Mouse (Mus musculus): ENCODE results near the gene Tdrd9. TPM values are rescaled to one million over a fixed set of nuclear protein-coding genes. Genes with fewer than 3 reads are reported as not detected.
"Not testable (repeated sequence)": the region's sequence is repeated elsewhere in the genome, so short reads cannot be mapped to it uniquely, and the experiment has no call there.

Tdrd9 gene
- total RNA-seq, 2 experiments from 2014 or later: not detected

DNA sequence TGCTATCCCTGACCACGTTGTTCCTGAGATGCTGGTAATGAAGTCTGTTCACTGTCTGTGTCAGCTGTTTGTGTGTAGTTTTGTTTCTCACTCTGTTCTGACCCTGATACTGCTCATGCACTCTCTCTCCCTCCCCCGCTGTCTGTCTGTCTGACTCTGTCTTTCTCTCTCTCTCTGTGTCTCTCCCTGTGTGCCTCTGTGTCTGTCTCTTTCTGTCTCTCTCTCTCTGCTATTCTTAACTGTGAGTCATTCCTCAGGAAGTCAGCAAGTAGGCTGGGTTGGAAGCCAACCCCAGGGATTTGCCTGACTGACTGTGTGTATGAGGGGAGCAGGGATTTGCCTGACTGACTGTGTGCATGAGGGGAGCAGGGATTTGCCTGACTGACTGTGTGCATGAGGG lies 51.9 kb downstream of the Tdrd9 start:
- ATAC-seq (replicated peaks; ENCODE audit: low FRiP score, low TSS enrichment, poor library complexity, severe bottlenecking): no peak

DNA sequence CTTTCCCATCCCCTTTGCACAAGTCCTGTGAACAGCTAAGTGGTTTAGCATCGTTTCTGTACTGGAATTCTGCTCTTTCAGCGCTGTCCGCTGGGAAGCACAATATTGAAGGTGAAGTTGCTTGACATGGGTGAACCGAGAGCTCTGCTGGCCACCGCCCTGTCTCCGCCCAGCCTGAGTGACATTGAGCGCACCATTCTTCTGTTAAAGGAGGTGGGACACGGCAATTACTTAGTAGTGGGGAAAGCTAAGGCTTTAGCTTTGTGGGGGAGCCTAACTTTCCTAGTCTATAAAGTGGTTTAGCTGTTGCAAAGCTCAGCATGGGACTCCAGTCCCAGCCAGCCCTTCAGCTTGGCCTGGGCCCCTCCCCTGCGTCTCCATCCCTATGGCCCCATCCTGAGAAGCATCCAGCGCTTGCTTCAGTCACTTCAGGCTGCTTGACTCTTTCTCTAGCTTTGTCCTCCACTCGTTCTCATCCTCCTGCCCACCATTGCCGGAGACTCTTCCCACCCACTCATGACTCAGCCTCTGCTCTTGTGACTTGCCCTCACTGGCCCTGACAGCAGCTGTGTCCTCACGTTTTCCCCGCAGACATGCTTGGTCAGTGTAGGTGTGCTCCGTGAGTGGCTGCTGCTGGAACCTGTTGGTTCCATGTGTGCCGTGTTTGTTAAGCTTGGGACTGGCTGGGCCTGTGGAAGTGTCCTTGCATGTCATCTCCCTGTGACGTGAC lies 53.4 kb downstream of the Tdrd9 start:
- no peak for ATAC-seq (replicated peaks; ENCODE audit: low FRiP score, low TSS enrichment, poor library complexity, severe bottlenecking)

DNA sequence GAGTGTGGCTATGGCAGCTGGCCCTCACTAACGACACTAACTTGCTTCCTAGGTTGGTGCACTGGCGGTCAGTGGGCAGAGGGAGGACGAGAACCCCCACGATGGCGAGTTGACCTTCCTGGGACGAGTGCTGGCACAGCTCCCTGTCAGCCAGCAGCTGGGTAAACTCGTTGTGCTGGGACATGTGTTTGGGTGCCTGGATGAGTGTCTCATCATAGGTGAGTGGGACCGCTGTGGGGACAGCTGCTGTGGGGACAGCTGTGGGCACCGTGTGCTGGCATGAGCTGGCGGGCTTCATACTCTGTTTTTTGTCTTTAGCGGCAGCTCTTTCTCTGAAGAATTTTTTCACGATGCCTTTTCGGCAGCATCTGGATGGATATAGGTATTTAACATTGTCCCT lies 54.1 kb downstream of the Tdrd9 start:
- no peak for ATAC-seq (replicated peaks; ENCODE audit: low FRiP score, low TSS enrichment, poor library complexity, severe bottlenecking)

DNA sequence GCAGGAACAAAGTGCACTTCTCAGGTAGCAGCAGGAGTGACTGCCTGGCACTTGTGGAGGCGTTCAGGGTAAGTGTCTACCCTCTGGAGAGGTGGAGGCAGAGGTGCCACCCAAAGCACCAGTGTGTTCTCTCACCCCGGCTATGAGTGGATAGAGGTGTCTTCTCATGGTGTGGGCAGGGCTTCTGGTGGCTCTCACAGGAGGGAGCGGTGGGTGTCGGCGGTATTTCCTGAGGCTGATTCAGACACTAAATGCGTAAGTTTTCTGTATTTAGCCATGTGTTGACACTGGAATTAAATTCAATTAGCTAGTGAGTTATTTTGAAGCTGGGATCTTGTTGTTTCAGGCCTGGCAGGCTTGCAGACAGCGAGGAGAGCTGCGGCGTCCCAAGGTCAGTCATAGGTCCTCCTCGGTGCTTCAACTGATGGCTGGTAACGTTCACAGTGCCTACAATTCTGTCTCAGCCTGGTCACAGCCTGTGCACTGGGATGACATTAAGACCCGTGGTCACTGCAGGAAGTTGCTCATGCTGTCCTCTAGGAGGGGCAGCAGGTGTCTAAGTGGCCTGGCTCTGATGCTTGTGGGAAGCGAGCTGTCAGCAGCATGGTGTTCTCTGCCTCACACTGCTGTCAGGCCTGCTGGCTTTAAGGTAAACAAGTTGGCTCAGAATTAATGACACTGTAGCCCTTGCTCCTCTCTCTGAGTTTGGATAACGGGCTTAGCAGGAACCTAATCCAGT lies 54.7 kb downstream of the Tdrd9 start:
- ATAC-seq (replicated peaks; ENCODE audit: low FRiP score, low TSS enrichment, poor library complexity, severe bottlenecking): no peak

DNA sequence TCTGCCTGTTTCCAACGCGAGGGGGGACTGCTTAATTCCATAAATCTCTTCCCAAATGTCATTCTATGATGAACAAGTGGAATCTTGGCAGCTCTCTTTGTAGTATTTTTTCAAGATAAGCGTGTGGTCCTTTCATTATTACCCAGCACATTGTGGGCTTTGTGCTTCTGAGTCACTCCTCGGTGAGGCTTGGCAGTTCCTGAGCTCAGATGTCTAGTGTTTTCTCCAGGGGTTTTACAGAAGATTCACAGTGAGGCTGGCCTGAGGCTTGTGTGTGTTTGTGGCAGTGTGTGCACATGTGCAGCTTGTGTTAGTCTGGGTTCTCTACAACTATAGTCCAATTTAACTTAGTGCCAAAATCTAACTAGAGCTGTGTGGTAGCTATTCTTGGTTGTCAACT lies 56.0 kb downstream of the Tdrd9 start:
- no peak for ATAC-seq (replicated peaks; ENCODE audit: low FRiP score, low TSS enrichment, poor library complexity, severe bottlenecking)

DNA sequence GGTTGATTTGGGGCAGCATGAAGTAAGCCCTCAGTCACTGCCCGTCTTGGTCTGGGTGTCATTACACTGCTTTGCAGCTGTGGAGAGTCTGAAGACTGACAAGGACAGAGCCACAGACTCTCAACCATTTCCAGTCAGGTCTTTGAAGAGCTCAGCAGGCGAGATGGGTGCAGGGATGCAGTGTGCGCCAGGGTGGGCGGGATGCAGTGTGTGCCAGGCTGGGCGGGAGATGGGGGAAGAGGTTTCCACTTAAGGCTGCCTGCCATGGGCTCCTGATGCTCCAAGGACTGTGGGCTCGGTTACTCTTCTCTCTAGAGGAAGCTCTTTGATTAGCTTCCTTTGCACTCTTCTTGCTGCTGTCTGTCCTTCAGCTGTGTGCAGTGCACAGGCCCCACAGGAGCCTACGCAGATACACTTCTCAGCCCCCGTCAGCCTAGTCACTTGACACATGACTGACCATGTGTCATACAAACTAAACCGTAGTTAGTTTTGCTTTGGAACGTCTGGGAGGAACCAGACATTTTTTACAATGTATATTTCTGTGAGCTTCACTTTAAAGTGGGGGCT lies 62.1 kb downstream of the Tdrd9 start:
- ATAC-seq (replicated peaks; ENCODE audit: low FRiP score, low TSS enrichment, poor library complexity, severe bottlenecking): no peak

DNA sequence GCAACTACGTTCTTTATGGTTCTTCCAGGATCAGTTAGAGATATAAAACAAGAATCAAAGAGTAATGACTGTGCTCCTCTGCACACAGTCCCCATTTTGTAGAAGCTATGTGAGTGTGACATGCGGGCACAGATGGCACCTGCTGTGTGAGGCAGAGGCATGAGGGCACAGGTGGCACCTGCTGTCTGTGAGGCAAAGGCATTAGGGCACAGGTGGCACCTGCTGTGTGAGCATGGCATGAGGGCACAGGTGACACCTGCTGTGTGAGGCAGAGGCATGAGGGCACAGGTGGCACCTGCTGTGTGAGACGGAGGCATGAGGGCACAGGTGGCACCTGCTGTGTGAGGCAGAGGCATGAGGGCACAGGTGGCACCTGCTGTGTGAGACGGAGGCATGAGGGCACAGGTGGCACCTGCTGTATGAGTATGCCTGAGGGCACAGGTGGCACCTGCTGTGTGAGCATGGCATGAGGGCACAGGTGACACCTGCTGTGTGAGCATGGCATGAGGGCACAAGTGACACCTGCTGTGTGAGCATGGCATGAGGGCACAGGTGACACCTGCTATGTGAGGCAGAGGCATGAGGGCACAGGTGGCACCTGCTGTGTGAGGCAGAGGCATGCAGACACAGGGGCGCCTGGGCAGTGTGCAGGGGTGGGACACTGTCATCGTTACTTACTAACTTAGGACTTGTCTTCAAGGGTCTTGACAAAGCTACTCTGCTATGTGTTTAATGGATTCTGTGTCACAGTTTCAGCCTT lies 64.2 kb downstream of the Tdrd9 start:
- ATAC-seq (replicated peaks; ENCODE audit: low FRiP score, low TSS enrichment, poor library complexity, severe bottlenecking): not testable (repeated sequence)

DNA sequence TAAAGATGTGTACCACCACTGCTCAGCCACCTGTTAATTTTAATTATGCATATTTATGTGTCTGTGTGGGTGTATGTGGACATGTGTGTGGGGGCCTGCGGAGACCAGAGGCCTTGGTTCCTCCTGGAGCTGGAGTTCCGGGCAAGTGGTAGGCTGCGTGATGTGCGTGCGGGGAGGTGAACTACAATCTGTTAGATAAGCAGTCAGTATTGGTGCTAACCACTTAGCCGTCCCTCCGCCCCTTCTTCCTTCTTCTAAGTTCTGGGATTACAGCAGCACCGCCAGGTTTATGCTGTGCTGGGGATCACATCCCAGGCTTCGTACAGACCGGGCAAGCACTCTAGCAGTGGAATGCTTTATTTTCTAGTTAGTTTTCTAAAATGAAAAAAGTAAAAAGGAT lies 67.1 kb downstream of the Tdrd9 start:
- no peak for ATAC-seq (replicated peaks; ENCODE audit: low FRiP score, low TSS enrichment, poor library complexity, severe bottlenecking)

DNA sequence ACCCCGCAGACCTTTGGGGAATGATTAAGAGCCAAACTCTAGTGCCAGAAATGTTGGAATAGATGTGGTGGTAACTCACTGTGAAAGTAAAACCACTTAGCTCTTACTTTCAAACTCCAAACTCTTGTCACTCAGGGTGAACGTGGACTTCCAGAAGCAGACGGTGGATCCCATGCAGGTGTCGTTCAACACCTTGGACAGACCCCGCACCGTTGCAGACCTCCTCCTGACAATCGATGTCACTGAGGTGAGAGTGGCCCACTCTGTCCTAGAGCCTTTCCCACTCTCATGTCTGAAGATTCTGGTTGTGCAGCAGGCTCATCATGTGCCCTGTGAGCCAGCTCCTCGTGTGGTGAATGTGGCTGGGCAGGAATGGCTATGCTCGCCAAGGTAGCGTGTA lies 67.8 kb downstream of the Tdrd9 start:
- ATAC-seq (replicated peaks; ENCODE audit: low FRiP score, low TSS enrichment, poor library complexity, severe bottlenecking): no peak

DNA sequence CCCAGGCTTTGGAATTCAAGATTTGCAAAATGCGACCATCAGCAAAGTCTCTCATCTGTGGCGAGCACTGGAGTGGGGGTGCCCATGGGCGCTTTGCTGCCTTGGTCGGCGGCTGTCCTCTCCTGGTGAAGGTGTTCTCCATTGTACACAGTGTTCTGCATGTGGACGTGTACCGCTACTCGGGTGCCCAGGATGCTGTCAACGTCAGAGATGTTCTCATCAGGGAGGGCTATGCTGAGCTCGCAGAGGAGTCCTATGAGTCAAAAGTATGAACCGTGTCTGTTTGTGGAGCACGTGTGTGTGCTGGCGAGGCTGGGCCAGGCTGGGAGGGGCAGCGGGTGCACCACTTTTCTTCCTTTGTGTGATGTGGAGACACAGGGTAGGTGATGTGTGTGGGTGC lies 71.3 kb downstream of the Tdrd9 start:
- no peak for ATAC-seq (replicated peaks; ENCODE audit: low FRiP score, low TSS enrichment, poor library complexity, severe bottlenecking)

DNA sequence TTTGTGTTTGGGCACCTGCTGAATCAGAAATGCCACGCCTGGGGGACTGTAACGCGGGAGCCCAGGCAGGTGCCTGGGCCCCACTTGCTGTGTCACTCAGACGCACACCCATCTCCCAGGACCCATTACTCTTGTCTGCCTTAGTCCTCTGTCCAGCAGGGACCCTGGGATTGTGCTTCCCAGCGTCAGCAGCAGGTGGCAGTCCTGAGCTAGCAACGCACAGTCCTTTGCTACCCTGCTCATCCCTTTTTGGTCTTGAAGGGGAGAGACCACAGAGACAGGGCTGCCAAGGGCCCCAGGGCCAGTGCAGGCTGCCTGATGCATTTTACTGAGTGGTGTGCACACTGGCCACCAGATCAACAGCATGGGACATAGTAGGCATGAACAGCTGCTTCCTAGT lies 106.3 kb downstream of the Tdrd9 start:
- peak; percentile 85 for ATAC-seq (replicated peaks; ENCODE audit: low FRiP score, low TSS enrichment, poor library complexity, severe bottlenecking)

DNA sequence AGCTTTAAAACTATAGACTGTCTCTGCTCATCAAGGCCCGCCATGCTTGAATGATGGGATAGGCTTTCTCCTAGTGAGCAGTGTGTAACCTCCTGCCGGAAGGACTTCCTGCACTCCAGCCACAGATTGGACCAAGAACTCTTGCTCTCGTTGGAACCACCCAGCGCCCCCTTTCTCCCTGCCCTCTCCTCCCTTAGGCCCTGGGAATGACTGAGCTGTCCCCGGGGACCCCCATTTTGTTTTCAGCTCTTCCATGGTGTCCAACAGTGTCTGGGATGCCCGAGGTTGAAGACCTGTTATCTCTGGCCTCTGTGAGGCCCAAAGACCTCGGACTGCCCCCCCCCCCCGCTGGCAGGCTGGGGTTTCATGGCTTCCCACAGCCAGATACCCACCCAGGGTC lies 108.6 kb downstream of the Tdrd9 start:
- no peak for ATAC-seq (replicated peaks; ENCODE audit: low FRiP score, low TSS enrichment, poor library complexity, severe bottlenecking)

DNA sequence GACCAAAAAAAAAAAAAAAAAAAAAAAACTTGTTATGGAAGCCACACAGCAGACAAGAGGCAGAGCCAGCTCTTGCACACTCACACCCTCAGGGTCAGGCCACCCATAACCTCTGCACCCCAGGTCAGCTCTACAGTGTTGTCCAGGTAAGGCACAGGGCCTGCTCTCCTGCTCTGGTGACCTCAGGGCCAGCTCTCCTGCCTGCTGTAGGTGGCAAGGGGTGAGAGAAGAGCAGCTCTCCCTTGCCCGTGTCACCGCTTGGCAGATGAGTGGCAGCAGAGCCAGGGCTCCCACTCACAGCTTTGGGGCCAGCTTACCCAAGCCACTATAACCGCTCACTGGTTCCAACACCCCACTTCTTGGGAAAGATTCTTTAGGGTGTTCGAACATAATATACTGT lies 109.6 kb downstream of the Tdrd9 start:
- ATAC-seq (replicated peaks; ENCODE audit: low FRiP score, low TSS enrichment, poor library complexity, severe bottlenecking): no peak

DNA sequence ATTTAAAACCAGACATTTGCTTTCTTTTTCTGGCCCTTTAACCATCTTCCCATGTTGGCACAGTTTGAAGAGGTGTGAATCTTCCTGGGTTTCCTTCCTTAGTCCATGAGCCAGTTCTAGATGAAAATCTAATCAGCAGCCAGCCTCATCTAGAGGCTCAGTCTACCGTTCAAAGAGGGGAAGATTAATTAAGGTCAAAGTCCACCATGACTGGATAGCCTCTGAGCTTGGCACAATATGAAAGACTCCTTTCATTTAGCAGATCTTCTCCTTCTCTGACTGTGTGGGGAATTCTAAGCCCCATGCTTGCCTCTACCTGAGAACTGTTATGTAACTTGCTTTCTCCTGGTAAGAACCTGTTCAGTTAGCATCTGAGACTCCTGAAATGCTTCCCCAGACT lies 110.9 kb downstream of the Tdrd9 start:
- ATAC-seq (replicated peaks; ENCODE audit: low FRiP score, low TSS enrichment, poor library complexity, severe bottlenecking): no peak

DNA sequence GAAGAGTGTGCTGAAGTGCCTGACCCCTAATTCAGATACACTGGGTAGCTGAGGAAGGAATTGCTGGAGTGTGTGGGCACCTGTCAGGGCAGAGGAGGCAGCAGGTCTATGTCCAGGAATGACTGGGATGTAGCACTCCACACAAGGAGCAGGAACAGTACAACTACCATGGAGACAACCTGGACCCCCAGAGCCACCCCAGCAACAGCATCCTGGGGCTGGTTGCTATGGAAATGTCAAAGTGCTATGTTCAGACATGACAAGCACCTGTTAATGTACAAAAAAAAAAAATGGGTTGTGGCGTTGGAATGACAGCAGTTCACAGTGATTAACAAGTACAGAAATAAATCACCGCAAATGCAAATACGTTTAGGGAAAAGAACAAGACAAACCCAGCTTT lies 114.9 kb downstream of the Tdrd9 start:
- ATAC-seq (replicated peaks; ENCODE audit: low FRiP score, low TSS enrichment, poor library complexity, severe bottlenecking): no peak

DNA sequence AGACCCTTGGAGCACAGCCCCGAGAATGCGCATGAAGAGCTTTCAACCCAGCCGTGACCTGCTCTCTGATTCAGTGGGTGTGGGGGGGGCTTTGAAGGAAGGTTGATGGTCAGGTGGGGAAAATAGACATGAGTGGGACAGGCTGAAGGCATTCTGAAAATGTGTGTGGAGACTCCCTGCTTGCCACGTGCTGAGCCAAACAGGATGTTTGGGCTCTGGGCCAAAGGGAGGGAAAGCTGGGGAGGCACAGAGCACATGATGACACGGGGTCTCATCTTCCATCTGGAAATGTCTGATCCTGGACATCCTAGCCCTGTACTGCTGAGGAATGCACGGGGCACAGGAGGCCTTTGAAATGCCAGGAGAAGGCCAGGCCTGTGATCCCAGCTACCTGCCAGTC lies 115.4 kb downstream of the Tdrd9 start:
- ATAC-seq (replicated peaks; ENCODE audit: low FRiP score, low TSS enrichment, poor library complexity, severe bottlenecking): no peak

DNA sequence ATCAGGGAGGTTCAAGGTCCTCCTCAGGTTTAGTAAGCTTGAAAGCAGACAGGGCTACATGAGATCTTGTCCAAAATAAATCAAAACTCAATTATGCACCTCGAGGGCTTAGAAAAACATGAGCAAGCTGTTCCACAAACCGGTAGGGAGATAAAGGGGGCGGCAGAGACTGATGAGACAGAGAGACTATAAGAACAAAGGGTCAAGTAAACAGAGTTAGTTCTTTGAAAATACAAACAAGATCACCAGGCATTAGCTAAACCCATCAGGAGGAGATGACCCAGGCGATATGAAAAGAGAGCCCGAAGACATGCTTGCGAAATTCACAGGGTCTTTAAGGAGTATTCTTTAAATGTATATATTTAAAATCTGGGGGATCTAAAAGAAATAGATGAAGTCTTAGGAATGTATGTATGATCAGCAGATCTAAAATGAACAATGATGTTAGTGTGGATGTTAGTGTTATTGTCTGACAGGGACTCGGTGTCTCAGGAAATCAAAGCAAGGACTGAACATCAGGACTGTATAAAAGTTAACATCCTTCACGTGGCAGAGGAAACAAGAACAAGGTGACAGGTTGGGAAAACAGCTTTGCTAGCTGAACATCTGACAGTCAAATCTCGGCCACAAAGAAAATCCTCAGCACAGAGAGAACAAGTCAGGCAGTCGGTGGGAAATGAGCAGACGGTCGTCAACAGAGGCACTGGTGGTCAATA lies 117.4 kb downstream of the Tdrd9 start:
- ATAC-seq (replicated peaks; ENCODE audit: low FRiP score, low TSS enrichment, poor library complexity, severe bottlenecking): no peak

DNA sequence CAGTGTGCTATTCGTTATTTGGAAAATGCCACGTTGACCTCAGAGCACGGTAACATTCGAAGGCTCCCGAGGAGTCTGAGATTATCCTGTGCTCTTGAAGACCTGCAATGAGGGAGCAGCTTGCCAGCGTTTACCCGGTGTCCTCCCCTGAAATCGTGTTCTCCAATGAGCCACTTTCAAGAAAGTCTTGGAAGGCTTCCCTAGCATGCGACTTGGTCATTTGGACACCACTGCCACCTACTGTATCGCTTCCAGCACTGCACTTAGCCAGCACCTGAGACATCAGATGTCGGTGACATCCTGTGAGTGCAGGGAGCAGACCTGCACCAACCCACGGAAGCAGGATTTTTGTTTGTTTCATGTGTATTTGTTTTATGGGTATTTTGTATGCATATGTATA lies 119.7 kb downstream of the Tdrd9 start:
- peak; percentile 81 for ATAC-seq (replicated peaks; ENCODE audit: low FRiP score, low TSS enrichment, poor library complexity, severe bottlenecking)

DNA sequence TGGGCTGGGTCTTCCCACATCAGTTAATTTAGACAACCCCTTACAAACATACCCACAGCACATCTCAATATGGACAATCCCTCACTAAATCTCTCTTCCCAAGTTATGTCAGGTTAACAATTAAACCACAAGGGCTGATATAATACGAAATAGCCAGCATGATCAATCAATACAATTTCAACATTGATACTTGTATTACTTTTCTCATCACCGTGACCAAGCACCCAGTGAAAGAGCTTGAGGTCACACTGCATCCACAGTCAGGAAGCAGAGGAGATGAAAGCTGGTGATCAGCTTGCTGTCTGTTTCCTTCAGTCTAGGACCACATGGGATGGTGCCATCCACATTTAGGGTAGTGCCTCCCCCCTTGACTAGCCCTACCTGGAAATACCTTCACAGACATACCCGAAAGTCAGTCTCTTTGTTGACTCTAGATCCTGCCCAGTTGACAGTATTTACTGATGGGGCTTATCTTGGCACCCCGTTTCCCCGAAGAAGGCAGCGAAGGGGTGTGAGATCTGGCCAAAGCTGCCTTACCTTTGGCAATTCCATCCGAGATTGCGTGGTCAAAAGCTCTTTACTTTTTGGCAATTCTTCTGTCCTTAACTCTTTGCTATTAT lies 123.0 kb downstream of the Tdrd9 start:
- ATAC-seq (replicated peaks; ENCODE audit: low FRiP score, low TSS enrichment, poor library complexity, severe bottlenecking): no peak
